In genomic region chr14:120642591-120642990, GRCm38 (mm10) we compare ENCODE assay signal across 21 mouse cellular contexts.
DNase-seq lines count a peak whose midpoint lies in the region; ATAC-seq lines count a peak whose summit lies in the region.
"Had no signal": no experiment of that assay in that cellular context is flagged by ENCODE, and none has a peak within 500 bp of the region (broad histone marks: within the 10 kb centered on the region; RNA-seq: fewer than 3 reads in every experiment).

No protein-coding gene starts in this region.

- H3K9me3 ChIP-seq in neural tube, embryonic 15.5 days (replicated peaks): no peaks in the 10 kb centered on the region
- H3K9me3 ChIP-seq: embryonic facial prominence, embryonic 13.5 days; embryonic facial prominence, embryonic 15.5 days; forebrain, embryonic 10.5 days; forebrain, embryonic 13.5 days; forebrain, embryonic 15.5 days had no signal

- H3K4me2 ChIP-seq in neural tube, embryonic 15.5 days: no peak overlapping the region
- H3K4me2 ChIP-seq: embryonic facial prominence, embryonic 13.5 days; embryonic facial prominence, embryonic 15.5 days; forebrain, embryonic 13.5 days; forebrain, embryonic 15.5 days had no signal

- H3K4me1 ChIP-seq in neural tube, embryonic 15.5 days: no peaks in the 10 kb centered on the region
- H3K4me1 ChIP-seq: embryonic facial prominence, embryonic 13.5 days; embryonic facial prominence, embryonic 15.5 days; forebrain, embryonic 10.5 days; forebrain, embryonic 13.5 days; forebrain, embryonic 15.5 days had no signal

- no peaks in the 10 kb centered on the region for H3K36me3 ChIP-seq in neural tube, embryonic 15.5 days
- H3K36me3 ChIP-seq: embryonic facial prominence, embryonic 13.5 days; embryonic facial prominence, embryonic 15.5 days; forebrain, embryonic 10.5 days; forebrain, embryonic 15.5 days had no signal

- 91% methylated on average over 5 of the region's 5 CpGs for WGBS in neural tube, embryonic 15.5 days

- no peak overlapping the region for H3K4me3 ChIP-seq in neural tube, embryonic 15.5 days (replicated peaks)
- H3K4me3 ChIP-seq: embryonic facial prominence, embryonic 13.5 days; embryonic facial prominence, embryonic 15.5 days; erythroblast, embryonic 14.5 days; forebrain, embryonic 10.5 days; forebrain, embryonic 13.5 days; forebrain, embryonic 15.5 days had no signal

- H3K9ac ChIP-seq in neural tube, embryonic 15.5 days (replicated peaks): no peak overlapping the region
- H3K9ac ChIP-seq: embryonic facial prominence, embryonic 13.5 days; embryonic facial prominence, embryonic 15.5 days; forebrain, embryonic 13.5 days; forebrain, embryonic 15.5 days; forebrain, postnatal 0 days had no signal

- no peak overlapping the region for H3K27ac ChIP-seq in neural tube, embryonic 15.5 days (replicated peaks)
- H3K27ac ChIP-seq: embryonic facial prominence, embryonic 13.5 days; embryonic facial prominence, embryonic 15.5 days; forebrain, embryonic 10.5 days; forebrain, embryonic 13.5 days; forebrain, embryonic 15.5 days had no signal

- DNase-seq in adrenal gland, adult 2 months: peak; percentile 70
- DNase-seq in adrenal gland, postnatal 25 days: no peak
- peak; percentile 36 for DNase-seq in adrenal gland, adult 8-10 months
- peak; percentile 13 for DNase-seq in adrenal gland, postnatal 10 days
- DNase-seq in adrenal gland, postnatal 36 days: peak; percentile 36 to 46
- DNase-seq in kidney, adult 11 months: no peak
- DNase-seq: cerebellum, adult 11 months; cerebellum, adult 18-20 months; cerebellum, adult 8-10 months; cerebellum, adult 9-11 months; cerebellum, postnatal 14 days; cerebellum, postnatal 36 days; embryo, embryonic 11 days; forebrain, postnatal 0 days had no signal

- no peak for ATAC-seq in neural tube, embryonic 15.5 days (ENCODE audit: low FRiP score)
- ATAC-seq: forebrain, embryonic 13.5 days; forebrain, embryonic 15.5 days; forebrain, postnatal 0 days had no signal

- no peaks in the 10 kb centered on the region for H3K27me3 ChIP-seq in neural tube, embryonic 15.5 days (replicated peaks)
- H3K27me3 ChIP-seq: embryonic facial prominence, embryonic 13.5 days; embryonic facial prominence, embryonic 15.5 days; forebrain, embryonic 13.5 days; forebrain, embryonic 15.5 days had no signal

Comparison
In these comparisons a context has a peak if more than half of its experiments do, and no peak if none do; other contexts are left out.
1. DNase-seq: peak in adrenal gland, adult 2 months (single experiment), adrenal gland, adult 8-10 months (single experiment), adrenal gland, postnatal 10 days (single experiment) and adrenal gland, postnatal 36 days (2 of 2); none in adrenal gland, postnatal 25 days (single experiment) and kidney, adult 11 months (single experiment).